Mouse (Mus musculus) c-Kit-positive CD71-positive TER-119-negative erythroid progenitor cells, embryonic 14.5 days (primary cell): ENCODE results near the gene Prg3.

Source experiments
- DNase-seq: peaks from one replicate; pipeline ENCODE4 v3.0.0-alpha.2; 2013; ENCODE audit warnings: low read depth

Gene Prg3

GRCm38 (mm10) chr2:84996376-84996775 lies 8.4 kb downstream of the Prg3 start:
- DNase-seq, result no peak

- DNase-seq, result no peak
Observed at GRCm38 (mm10) chr2:84999486-85000181, 11.6 kb downstream of the Prg3 start.

- no peak for DNase-seq
Observed at GRCm38 (mm10) chr2:85001497-85001896, 13.5 kb downstream of the Prg3 start.

- DNase-seq, result no peak
Observed at GRCm38 (mm10) chr2:85002575-85002974, 14.6 kb downstream of the Prg3 start.

GRCm38 (mm10) chr2:85004341-85004740 lies 16.3 kb downstream of the Prg3 start:
- DNase-seq, result no peak

GRCm38 (mm10) chr2:85006600-85006999 lies 18.6 kb downstream of the Prg3 start:
- no peak for DNase-seq

- no peak for DNase-seq
Observed at GRCm38 (mm10) chr2:85007729-85008128, 19.7 kb downstream of the Prg3 start.

- DNase-seq, result no peak
Observed at GRCm38 (mm10) chr2:85009212-85009611, 21.2 kb downstream of the Prg3 start.

GRCm38 (mm10) chr2:85011906-85012604 lies 24.0 kb downstream of the Prg3 start:
- peak; percentile 77 for DNase-seq

GRCm38 (mm10) chr2:85012679-85013078 lies 24.7 kb downstream of the Prg3 start:
- no peak for DNase-seq

- DNase-seq, result no peak
Observed at GRCm38 (mm10) chr2:85013826-85014587, 26.0 kb downstream of the Prg3 start.

- DNase-seq, result no peak
Observed at GRCm38 (mm10) chr2:85014588-85014982, 26.6 kb downstream of the Prg3 start.

GRCm38 (mm10) chr2:85022043-85022442 lies 34.0 kb downstream of the Prg3 start:
- DNase-seq, result no peak

GRCm38 (mm10) chr2:85026178-85026577 lies 38.2 kb downstream of the Prg3 start:
- DNase-seq, result no peak

GRCm38 (mm10) chr2:85027281-85027680 lies 39.3 kb downstream of the Prg3 start:
- DNase-seq, result no peak

GRCm38 (mm10) chr2:85029897-85030296 lies 41.9 kb downstream of the Prg3 start:
- DNase-seq, result no peak

- no peak for DNase-seq
Observed at GRCm38 (mm10) chr2:85030989-85031388, 43.0 kb downstream of the Prg3 start.

- DNase-seq, result no peak
Observed at GRCm38 (mm10) chr2:85033121-85033520, 45.1 kb downstream of the Prg3 start.

GRCm38 (mm10) chr2:85034169-85034568 lies 46.2 kb downstream of the Prg3 start:
- DNase-seq, result no peak

- DNase-seq, result no peak
Observed at GRCm38 (mm10) chr2:85036507-85037046, 48.6 kb downstream of the Prg3 start.

GRCm38 (mm10) chr2:85037047-85038026 lies 49.3 kb downstream of the Prg3 start, which contains the start of the genes Ssrp1 and P2rx3:
Gene Ssrp1, plus strand, starts transcription at chr2:85037234.
Gene P2rx3, minus strand, starts transcription at chr2:85037462.
- peak; percentile 86 for DNase-seq
